Mouse (Mus musculus): Measurements from ENCODE around the gene Gpr1. TPM values are rescaled to one million over a fixed set of nuclear protein-coding genes. Genes with fewer than 3 reads are reported as not detected.
A peak's percentile ranks its signal among the peaks of the same experiment; 100 is the strongest.
"Not testable (repeated sequence)": the region's sequence is repeated elsewhere in the genome, so short reads cannot be mapped to it uniquely, and the experiment has no call there.

The Gpr1 gene
- total RNA-seq, 1 experiment from 2014 or later, result 0.22 TPM

GRCm38 (mm10) chr1:63214631-63215030, 288 bp upstream of the Gpr1 start:
- no peak for DNase-seq

- no peak for DNase-seq
These were observed 669 bp downstream of the Gpr1 start for GRCm38 (mm10) chr1:63213478-63214270.

GRCm38 (mm10) chr1:63209861-63210529, 4.3 kb downstream of the Gpr1 start:
- no peak for DNase-seq

- no peak for DNase-seq
These were observed 6.7 kb downstream of the Gpr1 start for GRCm38 (mm10) chr1:63207607-63208006.

- no peak for DNase-seq
These were observed 9.5 kb downstream of the Gpr1 start for GRCm38 (mm10) chr1:63204660-63205394.

GRCm38 (mm10) chr1:63203950-63204659, 10.2 kb downstream of the Gpr1 start:
- DNase-seq, result peak; percentile 61

GRCm38 (mm10) chr1:63203471-63203870, 10.9 kb downstream of the Gpr1 start:
- no peak for DNase-seq

GRCm38 (mm10) chr1:63201672-63202071, 12.7 kb downstream of the Gpr1 start:
- DNase-seq, result no peak

GRCm38 (mm10) chr1:63200322-63200721, 14.0 kb downstream of the Gpr1 start:
- no peak for DNase-seq

- DNase-seq, result no peak
These were observed 15.0 kb downstream of the Gpr1 start for GRCm38 (mm10) chr1:63199387-63199786.

GRCm38 (mm10) chr1:63195848-63196512, 18.4 kb downstream of the Gpr1 start:
- DNase-seq, result no peak

- DNase-seq, result no peak
These were observed 21.9 kb downstream of the Gpr1 start for GRCm38 (mm10) chr1:63192306-63193065.

GRCm38 (mm10) chr1:63190851-63191250, 23.5 kb downstream of the Gpr1 start:
- DNase-seq, result peak; percentile 26

- no peak for DNase-seq
These were observed 25.8 kb downstream of the Gpr1 start for GRCm38 (mm10) chr1:63188536-63188935.

- DNase-seq, result not testable (repeated sequence)
These were observed 28.9 kb downstream of the Gpr1 start for GRCm38 (mm10) chr1:63185430-63185829.

GRCm38 (mm10) chr1:63182636-63183270, 31.6 kb downstream of the Gpr1 start:
- peak; percentile 52 for DNase-seq

GRCm38 (mm10) chr1:63182212-63182611, 32.1 kb downstream of the Gpr1 start:
- peak; percentile 75 for DNase-seq

- DNase-seq, result no peak
These were observed 32.9 kb downstream of the Gpr1 start for GRCm38 (mm10) chr1:63181480-63181879.

- DNase-seq, result peak; percentile 94
These were observed 33.3 kb downstream of the Gpr1 start for GRCm38 (mm10) chr1:63181019-63181418.

- DNase-seq, result not testable (repeated sequence)
These were observed 33.8 kb downstream of the Gpr1 start for GRCm38 (mm10) chr1:63180575-63180974.
